Mouse (Mus musculus) bone marrow macrophage, adult 2 months (primary cell): Measurements from ENCODE around the gene Mrpl50. TPM values are rescaled to one million over a fixed set of nuclear protein-coding genes. Genes with fewer than 3 reads are reported as not detected.
"Not testable (repeated sequence)": the region's sequence is repeated elsewhere in the genome, so short reads cannot be mapped to it uniquely, and the experiment has no call there.

ENCODE experiments used
- H3K27ac ChIP-seq: 2 replicates; pipeline ENCODE4 v1.5.1; 2012; ENCODE audit warnings: low read depth, low read length; ENCODE audit not compliant: insufficient read depth
- H3K4me1 ChIP-seq: 2 replicates; pipeline ENCODE4 v1.6.1; 2012; ENCODE audit warnings: low read length; ENCODE audit not compliant: control insufficient read depth, insufficient read depth
- H3K4me3 ChIP-seq: 2 replicates; pipeline ENCODE4 v1.5.1; 2012; ENCODE audit warnings: mild to moderate bottlenecking, low read length, moderate library complexity; ENCODE audit not compliant: insufficient read depth
- CTCF ChIP-seq: IDR thresholded peaks from 2 replicates; pipeline ENCODE4 v1.5.1; 2012; ENCODE audit warnings: low read depth, mild to moderate bottlenecking, low read length, moderate library complexity
- POLR2A ChIP-seq: IDR thresholded peaks from 2 replicates; pipeline ENCODE4 v1.6.1; 2012; ENCODE audit warnings: mild to moderate bottlenecking, low read depth, low read length, borderline replicate concordance
- polyA plus RNA-seq: library from polyadenylated mRNA; stranded (reverse); fragments of >200 nt; gene quantifications from 2 replicates; pipeline ENCODE4 v1.2.4, GENCODE M21; 2012; ENCODE audit not compliant: missing spikeins, insufficient read depth, insufficient read length

The Mrpl50 gene
- polyA plus RNA-seq, 1 experiment: 20.3 TPM

GRCm38 (mm10) chr4:49509183-49509582 is 11.7 kb downstream of the Mrpl50 start:
- Histone ChIP-seq H3K27ac (no peak overlapping the region), H3K4me3 (no peak overlapping the region), H3K4me1 (no peaks in the 10 kb centered on the region)
- no peak for TF ChIP-seq POLR2A

DNA sequence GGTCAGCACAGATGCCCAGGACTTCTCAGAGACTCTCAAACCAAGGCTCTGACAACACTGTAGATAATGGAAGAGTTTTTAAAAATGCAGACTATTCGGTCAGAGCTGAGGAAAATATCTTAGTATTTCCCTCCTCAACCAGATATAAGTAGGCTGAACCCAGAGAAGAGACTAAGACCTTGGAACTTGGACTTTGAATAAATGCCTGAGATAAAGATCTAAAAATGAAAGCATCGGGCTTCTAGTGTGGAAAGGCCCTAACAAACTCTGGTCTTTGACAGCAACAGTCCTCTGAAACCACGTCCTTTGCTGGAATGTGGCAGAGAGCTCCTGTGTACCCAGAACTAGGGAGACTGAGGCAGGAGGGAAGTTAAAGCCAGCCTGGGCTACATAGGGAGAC is 14.5 kb downstream of the Mrpl50 start, which contains the start of gene Baat:
TSS of gene Baat (minus strand) at position 172 of the 400 bp plus-strand sequence.
- Histone ChIP-seq H3K27ac (no peak within 1 kb of the TSS), H3K4me3 (no peak within 1 kb of the TSS), H3K4me1 (no peaks in the 10 kb centered on the region)
- TF ChIP-seq CTCF (no peak), POLR2A (no peak)

- H3K27ac ChIP-seq: no peak overlapping the region
- H3K4me3 ChIP-seq: no peak overlapping the region
- TF ChIP-seq POLR2A (no peak), CTCF (no peak)
- H3K4me1 ChIP-seq: no peaks in the 10 kb centered on the region
Observed at GRCm38 (mm10) chr4:49503563-49503962, 17.3 kb downstream of the Mrpl50 start.

DNA sequence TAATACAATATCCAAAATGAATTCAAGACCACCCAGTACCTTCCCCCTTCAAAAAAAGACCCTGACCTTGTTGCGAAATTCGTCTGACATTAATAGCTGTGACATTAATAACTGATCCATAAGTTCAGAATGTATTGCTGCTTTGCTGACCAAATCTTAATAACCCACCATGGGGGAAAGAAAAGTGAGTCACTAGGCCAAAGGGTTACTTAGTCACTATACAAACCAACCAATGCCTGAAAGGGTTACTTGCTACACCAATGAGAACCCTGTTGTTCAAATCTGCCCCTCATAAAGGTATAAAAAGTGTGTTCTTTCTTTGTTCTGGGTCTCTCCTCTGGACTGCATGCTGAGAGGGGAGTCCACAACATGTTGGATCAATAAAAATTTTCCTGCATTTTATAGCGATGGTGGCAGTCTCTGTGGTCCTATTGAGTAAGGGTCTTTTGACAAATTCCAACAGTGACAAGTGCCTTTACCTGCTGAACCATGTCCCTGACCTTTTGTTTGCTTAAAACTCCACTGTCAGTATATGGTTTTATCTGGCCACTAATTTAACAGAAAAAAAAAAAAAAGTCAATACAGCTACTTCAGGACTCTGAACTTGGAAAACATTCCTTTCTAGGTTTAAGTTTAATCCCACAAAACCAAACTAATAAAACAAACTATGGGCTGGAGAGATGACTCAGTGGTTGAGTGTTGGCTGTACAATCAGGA is 34.8 kb downstream of the Mrpl50 start:
- not testable (repeated sequence) for H3K27ac ChIP-seq, H3K4me3 ChIP-seq, H3K4me1 ChIP-seq

GRCm38 (mm10) chr4:49485442-49485841 is 35.5 kb downstream of the Mrpl50 start:
- H3K4me3 ChIP-seq: no peak overlapping the region
- no peak for TF ChIP-seq CTCF
- H3K4me1 ChIP-seq: no peaks in the 10 kb centered on the region
- no peak overlapping the region for H3K27ac ChIP-seq

GRCm38 (mm10) chr4:49480896-49481295 is 40.0 kb downstream of the Mrpl50 start:
- H3K4me1 ChIP-seq: no peaks in the 10 kb centered on the region
- no peak overlapping the region for H3K4me3 ChIP-seq
- TF ChIP-seq POLR2A (no peak), CTCF (no peak)
- H3K27ac ChIP-seq: no peak overlapping the region

DNA sequence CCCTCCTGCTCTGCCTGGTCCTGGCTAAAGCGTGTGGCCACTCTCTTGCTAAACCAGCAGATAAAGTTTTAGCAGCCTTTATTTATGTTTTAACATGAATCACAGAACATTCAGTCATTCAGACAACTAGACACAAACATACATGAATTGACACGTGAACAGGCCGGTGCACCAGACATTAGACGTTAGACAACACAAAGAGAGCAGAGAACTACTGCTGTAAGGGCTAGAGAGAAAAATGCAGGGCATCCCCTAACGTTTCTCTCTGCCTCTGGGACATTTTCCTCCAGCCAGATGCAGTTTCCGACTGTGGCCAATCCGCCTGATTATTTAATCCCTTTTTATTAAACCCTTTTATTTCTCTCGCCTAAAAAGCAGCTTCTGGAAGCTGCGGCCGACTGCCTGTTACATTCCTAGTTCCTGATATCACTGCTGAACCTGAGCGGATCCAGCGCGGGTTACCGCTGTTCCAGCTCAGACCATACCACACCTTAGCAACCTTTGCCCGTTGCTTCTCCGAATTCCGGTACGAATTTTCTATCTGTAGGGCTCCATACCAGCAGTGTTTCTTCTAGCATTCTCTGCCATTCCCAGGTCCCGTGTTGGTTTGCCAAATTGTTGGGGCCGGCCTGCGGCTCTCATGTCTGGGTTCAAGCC is 40.7 kb downstream of the Mrpl50 start:
- Histone ChIP-seq H3K27ac (no peak overlapping the region), H3K4me1 (no peaks in the 10 kb centered on the region), H3K4me3 (no peak overlapping the region)
- no peak for TF ChIP-seq POLR2A
- no peak for TF ChIP-seq CTCF

DNA sequence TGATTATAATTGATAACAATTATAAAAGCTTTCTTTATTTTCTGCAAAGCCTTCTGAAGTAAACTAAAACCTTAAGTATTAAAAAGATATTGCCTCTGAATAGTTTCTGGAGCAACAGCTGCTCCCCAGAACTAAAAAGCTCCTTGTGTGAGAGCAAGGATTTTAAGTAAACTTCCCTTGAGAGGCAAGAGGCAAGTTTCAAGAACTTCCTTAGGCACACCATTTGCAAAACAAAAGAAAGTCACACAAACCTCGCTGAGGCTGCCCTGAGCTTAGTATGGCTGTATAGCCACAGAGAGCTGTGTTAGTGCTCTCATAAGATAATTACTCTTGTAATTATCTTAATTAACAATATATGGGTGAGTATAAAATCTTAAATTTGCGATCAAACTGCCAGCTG is 41.9 kb downstream of the Mrpl50 start:
- not testable (repeated sequence) for H3K27ac ChIP-seq, H3K4me1 ChIP-seq

GRCm38 (mm10) chr4:49478118-49478877 is 42.6 kb downstream of the Mrpl50 start:
- TF ChIP-seq POLR2A (no peak), CTCF (no peak)
- no peaks in the 10 kb centered on the region for H3K4me1 ChIP-seq
- no peak overlapping the region for H3K4me3 ChIP-seq
- H3K27ac ChIP-seq: no peak overlapping the region

More for the DNA sequence above, 41.9 kb downstream of the Mrpl50 start:
- H3K4me3 ChIP-seq: not testable (repeated sequence)

- TF ChIP-seq CTCF (no peak), POLR2A (no peak)
- H3K4me3 ChIP-seq: no peak overlapping the region
- H3K4me1 ChIP-seq: no peaks in the 10 kb centered on the region
- no peak overlapping the region for H3K27ac ChIP-seq
Observed at GRCm38 (mm10) chr4:49474583-49474982, 46.3 kb downstream of the Mrpl50 start.
